Mouse (Mus musculus) layer of hippocampus, postnatal 10 days (tissue): ENCODE data around the gene Ubac1. TPM values are rescaled to one million over a fixed set of nuclear protein-coding genes. Genes with fewer than 3 reads are reported as not detected.

Source experiments
- DNase-seq, 2 experiments: peaks; one replicate each; pipeline ENCODE4 v3.0.0; 2021; ENCODE audit warnings: low spot score in 2 of 2
- total RNA-seq, 2 experiments: library from RNA; stranded (reverse); gene quantifications; 2 replicates each; pipeline ENCODE4 v1.2.3; 2021

The Ubac1 gene
- total RNA-seq, 2 experiments from 2014 or later, result 70.1 to 70.8 TPM

DNA sequence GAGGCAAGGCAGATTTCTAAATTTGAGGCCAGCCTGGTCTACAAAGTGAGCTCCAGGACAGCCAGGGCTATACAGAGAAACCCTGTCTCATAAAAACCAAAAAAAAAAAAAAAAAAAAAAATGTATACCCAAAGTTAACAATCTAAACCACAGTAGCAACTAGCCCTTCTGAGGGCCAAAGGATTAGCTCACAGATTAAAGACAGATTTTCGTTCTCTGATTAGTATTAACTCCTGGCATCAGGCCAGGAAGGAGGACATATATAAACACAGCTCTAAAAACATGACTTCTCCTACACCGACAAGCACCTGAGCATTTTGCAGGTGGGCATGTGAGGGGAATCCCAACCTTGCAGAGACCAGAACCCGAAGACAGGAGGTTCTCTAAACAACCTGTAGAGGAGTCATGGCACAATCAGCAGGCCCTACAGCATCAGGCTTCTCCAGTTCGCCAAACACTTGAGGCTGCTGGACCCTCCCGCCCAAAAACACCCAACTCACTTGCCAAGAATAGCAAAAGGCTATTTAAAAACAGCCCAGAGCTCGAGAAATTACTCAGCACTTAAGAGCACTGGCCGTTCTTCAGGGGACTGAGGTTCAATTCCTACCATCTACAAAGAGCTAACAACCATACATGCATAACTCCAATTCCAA lies 43.8 kb downstream of the Ubac1 start:
- no peak for DNase-seq

DNA sequence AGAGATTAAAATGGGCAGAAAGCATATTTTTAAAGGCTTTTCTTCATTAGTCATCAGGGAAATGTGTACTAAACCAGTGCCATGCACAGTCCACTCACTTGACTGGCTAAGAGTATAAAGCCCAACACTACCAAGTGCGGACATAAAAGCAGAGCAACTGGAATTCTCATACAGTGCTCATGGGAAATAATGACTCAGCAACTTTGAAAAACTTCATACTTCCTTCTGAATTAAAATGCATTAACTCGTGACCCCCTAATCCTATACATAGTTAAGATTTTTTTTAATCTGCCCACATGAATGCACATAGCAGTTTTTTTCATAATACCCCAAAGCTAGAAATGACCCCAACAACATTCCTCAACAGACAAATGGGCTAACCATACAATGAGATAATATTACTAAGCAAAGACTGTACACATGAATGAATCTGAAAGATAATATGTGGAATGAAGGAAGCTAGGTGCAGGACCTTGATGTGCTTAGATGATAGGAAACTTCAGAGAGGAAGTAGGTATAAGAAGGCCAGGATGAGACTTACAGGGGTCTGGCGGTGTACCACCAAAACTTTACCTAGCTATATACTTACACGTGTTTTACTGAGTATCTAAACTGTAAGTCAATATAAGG lies 46.3 kb downstream of the Ubac1 start:
- DNase-seq, result no peak

GRCm38 (mm10) chr2:25970426-25970825 lies 51.1 kb downstream of the Ubac1 start:
- peak; percentile 30 to 35 for DNase-seq

DNA sequence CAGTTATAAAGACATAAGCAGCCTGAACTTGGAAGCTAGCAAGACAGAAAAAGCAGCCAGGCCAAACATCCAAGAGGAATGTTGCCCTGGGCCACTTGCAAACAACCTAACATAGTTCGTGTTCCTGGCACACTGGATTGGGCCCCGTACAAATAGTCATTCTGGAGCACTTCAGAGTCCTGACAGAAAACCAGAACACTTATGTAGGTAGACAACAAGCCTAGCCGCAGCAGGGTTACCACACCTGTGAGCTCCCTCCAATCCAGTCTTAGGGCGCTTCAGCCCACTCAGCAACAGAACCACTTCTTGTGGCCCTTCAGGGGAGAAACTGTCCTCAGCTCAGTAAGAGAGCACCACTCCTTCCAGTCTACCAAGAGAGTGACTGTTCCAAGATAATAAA lies 52.2 kb downstream of the Ubac1 start:
- DNase-seq, result no peak

- no peak for DNase-seq
Observed at GRCm38 (mm10) chr2:25949291-25949690, 72.3 kb downstream of the Ubac1 start.

Other genes starting within 250 kb of the Ubac1 start
- not detected for gene Lcn11, start 244.7 kb downstream of the Ubac1 start, total RNA-seq
- not detected for gene Gm13539, start 239.5 kb downstream of the Ubac1 start, total RNA-seq
- not detected for gene Glt6d1, start 205.9 kb downstream of the Ubac1 start, total RNA-seq
- not detected for gene Lcn9, start 198.6 kb downstream of the Ubac1 start, total RNA-seq
- not detected for gene Sohlh1, start 174.5 kb downstream of the Ubac1 start, total RNA-seq
- 10 to 100 TPM; 57.3 to 59.7 TPM for gene Kcnt1, start 158.0 kb downstream of the Ubac1 start, total RNA-seq
- 100 to 1,000 TPM; 121 to 140 TPM for gene Camsap1, start 38.5 kb downstream of the Ubac1 start, total RNA-seq
- 10 to 100 TPM; 42.8 to 46.3 TPM for gene Nacc2, start 101.5 kb upstream of the Ubac1 start, total RNA-seq
- not detected for gene Lhx3, start 186.5 kb upstream of the Ubac1 start, total RNA-seq
- 10 to 100 TPM; 18.6 to 19.1 TPM for gene Qsox2, start 215.8 kb upstream of the Ubac1 start, total RNA-seq